Mouse (Mus musculus) neural tube, embryonic 11.5 days (tissue): ENCODE results near the gene Nme9. TPM values are rescaled to one million over a fixed set of nuclear protein-coding genes. Genes with fewer than 3 reads are reported as not detected.

ENCODE experiments used
- ATAC-seq: fragments of 200-750 bp; cut with Nextera tagmentation; 2 replicates; pipeline ENCODE4 v1.8.0; 2017; ENCODE audit warnings: moderate number of reproducible peaks, mild to moderate bottlenecking, moderate TSS enrichment, moderate library complexity; ENCODE audit not compliant: insufficient read depth, low FRiP score, low TSS enrichment
- DNase-seq: peaks from one replicate; pipeline ENCODE4 v3.0.0-alpha.2; 2015; ENCODE audit warnings: low spot score
- H3K27ac ChIP-seq: fragments of 300-500 bp; sonication (generic); 2 replicates; pipeline ENCODE4 v1.5.1; 2014; ENCODE audit warnings: low read depth, mild to moderate bottlenecking, low read length
- H3K27me3 ChIP-seq: fragments of 300-500 bp; sonication (generic); 2 replicates; pipeline ENCODE4 v1.6.1; 2014; ENCODE audit warnings: mild to moderate bottlenecking, low read length, mixed read lengths; ENCODE audit not compliant: control insufficient read depth, insufficient read depth
- H3K36me3 ChIP-seq: fragments of 300-500 bp; sonication (generic); 2 replicates; pipeline ENCODE4 v1.6.1; 2014; ENCODE audit warnings: mild to moderate bottlenecking, low read length, moderate library complexity, mixed read lengths; ENCODE audit not compliant: control insufficient read depth, insufficient read depth
- H3K4me1 ChIP-seq: fragments of 300-500 bp; sonication (generic); 2 replicates; pipeline ENCODE4 v1.6.1; 2014; ENCODE audit warnings: low read length, mixed read lengths; ENCODE audit not compliant: control insufficient read depth, insufficient read depth
- H3K4me2 ChIP-seq: fragments of 300-500 bp; sonication (generic); 2 replicates; pipeline ENCODE4 v1.6.1; 2014; ENCODE audit warnings: low read depth, mild to moderate bottlenecking, moderate library complexity
- H3K4me3 ChIP-seq: fragments of 300-500 bp; sonication (generic); 2 replicates; pipeline ENCODE4 v1.5.1; 2014; ENCODE audit warnings: low read depth, low read length
- H3K9ac ChIP-seq: fragments of 300-500 bp; sonication (generic); 2 replicates; pipeline ENCODE4 v1.6.1; 2014; ENCODE audit warnings: mild to moderate bottlenecking, low read length
- H3K9me3 ChIP-seq: fragments of 300-500 bp; sonication (generic); 2 replicates; pipeline ENCODE4 v1.6.1; 2016; ENCODE audit warnings: low read length; ENCODE audit not compliant: control insufficient read depth
- WGBS: fragments of 180-500 bp; shearing (Covaris S2); extraction: QIAGEN DNeasy Blood & Tissue Kit; methylation state at CpG from one replicate; pipeline ENCODE4 v1.1.7; 2014; 5-methylcytosine and 5-hydroxymethylcytosine counted together
- polyA plus RNA-seq: library from polyadenylated mRNA; unstranded; fragments of >200 nt; fragmentation: Nextera tagmentation; extraction: Ambion mirVana; gene quantifications from 2 replicates; pipeline ENCODE4 v1.2.1, GENCODE M21; 2014

Gene Nme9
- polyA plus RNA-seq, 1 experiment from 2014 or later = not detected

GRCm38 (mm10) chr9:99464876-99465275 lies 13.6 kb downstream of the Nme9 start:
- no peak for DNase-seq
- Histone ChIP-seq H3K9me3 (no peaks in the 10 kb centered on the region), H3K4me2 (no peak overlapping the region), H3K9ac (no peak overlapping the region), H3K4me3 (no peak overlapping the region), H3K36me3 (no peaks in the 10 kb centered on the region), H3K27ac (no peak overlapping the region), H3K4me1 (no peaks in the 10 kb centered on the region), H3K27me3 (no peaks in the 10 kb centered on the region)
- no peak for ATAC-seq
- 80% methylated on average over 6 of the region's 6 CpGs for WGBS

GRCm38 (mm10) chr9:99468572-99468971 lies 17.3 kb downstream of the Nme9 start:
- no peaks in the 10 kb centered on the region for H3K36me3 ChIP-seq
- 86% methylated on average over 9 of the region's 9 CpGs for WGBS
- ATAC-seq (no peak), DNase-seq (no peak)
- H3K27me3 ChIP-seq = no peaks in the 10 kb centered on the region
- no peaks in the 10 kb centered on the region for H3K9me3 ChIP-seq
- H3K4me1 ChIP-seq = no peaks in the 10 kb centered on the region
- H3K27ac ChIP-seq = no peak overlapping the region
- no peak overlapping the region for H3K9ac ChIP-seq
- no peak overlapping the region for H3K4me3 ChIP-seq
- no peak overlapping the region for H3K4me2 ChIP-seq

- no peaks in the 10 kb centered on the region for H3K36me3 ChIP-seq
- H3K27me3 ChIP-seq = no peaks in the 10 kb centered on the region
- H3K9ac ChIP-seq = no peak overlapping the region
- no peak overlapping the region for H3K4me2 ChIP-seq
- ATAC-seq (no peak), DNase-seq (no peak)
- H3K4me3 ChIP-seq = no peak overlapping the region
- no peaks in the 10 kb centered on the region for H3K4me1 ChIP-seq
- no peak overlapping the region for H3K27ac ChIP-seq
- no peaks in the 10 kb centered on the region for H3K9me3 ChIP-seq
- WGBS = 73% methylated on average over 8 of the region's 8 CpGs
These were observed 18.5 kb downstream of the Nme9 start for GRCm38 (mm10) chr9:99469681-99470273.

GRCm38 (mm10) chr9:99470347-99471092 lies 19.2 kb downstream of the Nme9 start:
- H3K4me3 ChIP-seq = no peak overlapping the region
- ATAC-seq (no peak), DNase-seq (no peak)
- no peaks in the 10 kb centered on the region for H3K27me3 ChIP-seq
- H3K9me3 ChIP-seq = no peaks in the 10 kb centered on the region
- H3K4me1 ChIP-seq = no peaks in the 10 kb centered on the region
- no peak overlapping the region for H3K27ac ChIP-seq
- no peak overlapping the region for H3K9ac ChIP-seq
- no peaks in the 10 kb centered on the region for H3K36me3 ChIP-seq
- no peak overlapping the region for H3K4me2 ChIP-seq
- 54% methylated on average over 16 of the region's 16 CpGs for WGBS

- WGBS = 80% methylated on average over 7 of the region's 7 CpGs
- Histone ChIP-seq H3K9ac (no peak overlapping the region), H3K27me3 (no peaks in the 10 kb centered on the region), H3K4me2 (no peak overlapping the region), H3K4me3 (no peak overlapping the region), H3K9me3 (no peaks in the 10 kb centered on the region), H3K27ac (no peak overlapping the region), H3K36me3 (no peaks in the 10 kb centered on the region), H3K4me1 (no peaks in the 10 kb centered on the region)
- ATAC-seq (no peak), DNase-seq (no peak)
These were observed 20.1 kb downstream of the Nme9 start for GRCm38 (mm10) chr9:99471334-99471733.

GRCm38 (mm10) chr9:99479181-99479711 lies 28.0 kb downstream of the Nme9 start:
- Histone ChIP-seq H3K4me1 (no peaks in the 10 kb centered on the region), H3K36me3 (0 out of 2 replicates have a peak, but pooled peaks cover 1% of the 10 kb centered on the region), H3K27ac (no peak overlapping the region), H3K4me3 (no peak overlapping the region), H3K27me3 (no peaks in the 10 kb centered on the region), H3K9me3 (no peaks in the 10 kb centered on the region), H3K4me2 (no peak overlapping the region), H3K9ac (no peak overlapping the region)
- no peak for ATAC-seq
- DNase-seq = no peak
- 86% methylated on average over 9 of the region's 9 CpGs for WGBS

GRCm38 (mm10) chr9:99480764-99481163 lies 29.5 kb downstream of the Nme9 start:
- Histone ChIP-seq H3K4me1 (no peaks in the 10 kb centered on the region), H3K36me3 (0 out of 2 replicates have a peak, but pooled peaks cover 2% of the 10 kb centered on the region), H3K4me3 (no peak overlapping the region), H3K9ac (no peak overlapping the region), H3K9me3 (no peaks in the 10 kb centered on the region), H3K27ac (no peak overlapping the region), H3K27me3 (no peaks in the 10 kb centered on the region), H3K4me2 (no peak overlapping the region)
- 94% methylated on average over 4 of the region's 4 CpGs for WGBS
- DNase-seq = no peak
- ATAC-seq = no peak

- Histone ChIP-seq H3K4me1 (no peaks in the 10 kb centered on the region), H3K27me3 (no peaks in the 10 kb centered on the region), H3K9me3 (no peaks in the 10 kb centered on the region), H3K4me2 (no peak overlapping the region), H3K9ac (no peak overlapping the region), H3K4me3 (no peak overlapping the region), H3K27ac (no peak overlapping the region), H3K36me3 (0 out of 2 replicates have a peak, but pooled peaks cover 2% of the 10 kb centered on the region)
- WGBS = 88% methylated on average over 4 of the region's 4 CpGs
- DNase-seq (no peak), ATAC-seq (no peak)
These were observed 31.9 kb downstream of the Nme9 start for GRCm38 (mm10) chr9:99483191-99483590.

- ATAC-seq = no peak
- H3K36me3 ChIP-seq = 0 out of 2 replicates have a peak, but pooled peaks cover 2% of the 10 kb centered on the region
- H3K4me2 ChIP-seq = no peak overlapping the region
These were observed 33.4 kb downstream of the Nme9 start for GRCm38 (mm10) chr9:99484632-99485031.

More at GRCm38 (mm10) chr9:99484632-99485031, 33.4 kb downstream of the Nme9 start:
- Histone ChIP-seq H3K27me3 (no peaks in the 10 kb centered on the region), H3K9ac (no peak overlapping the region), H3K4me1 (no peaks in the 10 kb centered on the region), H3K4me3 (no peak overlapping the region), H3K9me3 (no peaks in the 10 kb centered on the region), H3K27ac (no peak overlapping the region)
- no peak for DNase-seq
